Mouse (Mus musculus) midbrain, embryonic 14.5 days (tissue): ENCODE results near the gene Gtf2h5. TPM values are rescaled to one million over a fixed set of nuclear protein-coding genes. Genes with fewer than 3 reads are reported as not detected.
A peak's percentile ranks its signal among the peaks of the same experiment; 100 is the strongest.

ENCODE experiments used
- ATAC-seq: fragments of 200-750 bp; cut with Nextera tagmentation; 2 replicates; pipeline ENCODE4 v1.8.0; 2017; ENCODE audit warnings: moderate number of reproducible peaks, moderate library complexity; ENCODE audit not compliant: low FRiP score, low TSS enrichment
- DNase-seq: peaks from one replicate; pipeline ENCODE4 v3.0.0-alpha.2; 2015
- H3K27ac ChIP-seq: fragments of 300-500 bp; sonication (generic); replicated peaks from 2 replicates; pipeline ENCODE4 v1.5.1; 2014; ENCODE audit warnings: mild to moderate bottlenecking, low read depth, low read length, moderate library complexity
- H3K27me3 ChIP-seq: fragments of 300-500 bp; sonication (generic); 2 replicates; pipeline ENCODE4 v1.6.1; 2014; ENCODE audit warnings: low read length, control low read depth, mixed read lengths; ENCODE audit not compliant: control insufficient read depth, insufficient read depth
- H3K36me3 ChIP-seq: fragments of 300-500 bp; sonication (generic); 2 replicates; pipeline ENCODE4 v1.6.1; 2014; ENCODE audit warnings: low read length, control low read depth; ENCODE audit not compliant: control insufficient read depth, insufficient read depth
- H3K4me1 ChIP-seq: fragments of 300-500 bp; sonication (generic); 2 replicates; pipeline ENCODE4 v1.6.1; 2014; ENCODE audit warnings: mild to moderate bottlenecking, antibody characterized with exemption, low read length, control low read depth; ENCODE audit not compliant: control insufficient read depth, insufficient read depth
- H3K4me2 ChIP-seq: fragments of 300-500 bp; sonication (generic); 2 replicates; pipeline ENCODE4 v1.6.1; 2014; ENCODE audit warnings: mild to moderate bottlenecking, low read length, moderate library complexity
- H3K4me3 ChIP-seq: fragments of 300-500 bp; sonication (generic); replicated peaks from 2 replicates; pipeline ENCODE4 v1.5.1; 2014; ENCODE audit warnings: low read depth, low read length
- H3K9ac ChIP-seq: fragments of 300-500 bp; sonication (generic); replicated peaks from 2 replicates; pipeline ENCODE4 v1.6.1; 2014; ENCODE audit warnings: mild to moderate bottlenecking, low read length, moderate library complexity
- H3K9me3 ChIP-seq: fragments of 300-500 bp; sonication (generic); 2 replicates; pipeline ENCODE4 v1.6.1; 2016; ENCODE audit warnings: low read length, control low read depth, mixed read lengths; ENCODE audit not compliant: control insufficient read depth
- WGBS: fragments of 180-500 bp; shearing (Covaris S2); extraction: QIAGEN DNeasy Blood & Tissue Kit; methylation state at CpG from one replicate; pipeline ENCODE4 v1.1.7; 2014; 5-methylcytosine and 5-hydroxymethylcytosine counted together
- microRNA-seq: library from miRNA; unstranded; fragments of <30 nt; microRNA quantifications from one replicate; pipeline ENCODE4, GENCODE M21; 2016
- polyA plus RNA-seq: library from polyadenylated mRNA; unstranded; fragments of >200 nt; fragmentation: Nextera tagmentation; extraction: Ambion mirVana; gene quantifications from 2 replicates; pipeline ENCODE4 v1.2.1, GENCODE M21; 2014

Gtf2h5 gene
- polyA plus RNA-seq, 1 experiment from 2014 or later, result 194 TPM

GRCm38 (mm10) chr17:6117917-6118316, 38.3 kb downstream of the Gtf2h5 start:
- H3K4me3 ChIP-seq, result no peak overlapping the region
- no peak overlapping the region for H3K4me2 ChIP-seq
- peaks cover 4% of the 10 kb centered on the region for H3K4me1 ChIP-seq
- no peak overlapping the region for H3K27ac ChIP-seq
- no peak overlapping the region for H3K9ac ChIP-seq
- WGBS, result 83% methylated on average over 3 of the region's 3 CpGs
- DNase-seq, result no peak
- no peak for ATAC-seq
- H3K27me3 ChIP-seq, result no peaks in the 10 kb centered on the region
- H3K36me3 ChIP-seq, result peaks cover 15% of the 10 kb centered on the region
- H3K9me3 ChIP-seq, result no peaks in the 10 kb centered on the region

DNA sequence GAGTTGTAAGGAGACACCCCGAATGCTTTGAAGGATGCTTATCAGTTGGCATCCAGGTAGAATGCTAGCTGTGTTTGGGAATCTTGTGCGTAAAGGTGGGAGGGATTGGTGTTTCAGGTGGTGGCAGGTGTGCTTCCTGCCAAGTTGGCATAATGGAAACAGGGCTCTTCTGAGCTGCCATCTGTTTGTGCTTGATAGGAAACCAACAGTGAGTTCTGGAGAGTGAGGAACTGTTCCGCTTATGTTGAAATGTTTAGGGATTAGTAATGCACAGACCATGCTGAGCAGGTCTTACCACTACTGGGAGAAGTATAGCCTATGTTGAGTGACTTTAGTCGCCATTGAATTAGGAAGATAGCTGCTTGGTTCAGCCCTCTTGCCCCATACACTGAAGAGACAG, 39.3 kb downstream of the Gtf2h5 start:
- Histone ChIP-seq H3K9ac (no peak overlapping the region), H3K27me3 (no peaks in the 10 kb centered on the region), H3K36me3 (peaks cover 22% of the 10 kb centered on the region), H3K27ac (no peak overlapping the region), H3K4me1 (peaks cover 4% of the 10 kb centered on the region), H3K4me3 (no peak overlapping the region), H3K4me2 (no peak overlapping the region), H3K9me3 (no peaks in the 10 kb centered on the region)
- ATAC-seq (no peak), DNase-seq (no peak)
- WGBS, result 92% methylated on average over 4 of the region's 4 CpGs

DNA sequence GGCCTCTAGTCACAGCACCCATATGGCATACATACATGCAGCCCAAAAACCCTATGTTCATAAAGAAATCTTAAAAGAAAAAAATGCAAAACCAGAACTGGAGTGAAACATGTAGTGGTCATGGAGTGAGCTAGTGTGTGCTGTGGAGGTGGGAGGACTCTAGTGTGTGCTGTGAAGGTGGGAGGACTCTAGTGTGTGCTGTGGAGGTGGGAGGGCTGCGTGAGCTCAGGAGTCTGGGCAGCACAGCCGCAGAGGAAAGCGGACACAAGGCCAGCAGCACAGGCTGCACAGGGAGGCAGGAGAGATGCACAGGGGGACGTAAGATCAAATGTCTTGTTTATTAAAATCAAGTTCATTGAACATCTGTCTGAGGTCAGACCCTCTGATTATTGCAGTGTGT, 44.2 kb downstream of the Gtf2h5 start:
- Histone ChIP-seq H3K27ac (no peak overlapping the region), H3K4me2 (no peak overlapping the region), H3K9ac (no peak overlapping the region), H3K4me1 (no peaks in the 10 kb centered on the region), H3K36me3 (peaks cover 32% of the 10 kb centered on the region), H3K27me3 (no peaks in the 10 kb centered on the region), H3K9me3 (no peaks in the 10 kb centered on the region), H3K4me3 (no peak overlapping the region)
- 94% methylated on average over 4 of the region's 4 CpGs for WGBS
- ATAC-seq (no peak), DNase-seq (no peak)

DNA sequence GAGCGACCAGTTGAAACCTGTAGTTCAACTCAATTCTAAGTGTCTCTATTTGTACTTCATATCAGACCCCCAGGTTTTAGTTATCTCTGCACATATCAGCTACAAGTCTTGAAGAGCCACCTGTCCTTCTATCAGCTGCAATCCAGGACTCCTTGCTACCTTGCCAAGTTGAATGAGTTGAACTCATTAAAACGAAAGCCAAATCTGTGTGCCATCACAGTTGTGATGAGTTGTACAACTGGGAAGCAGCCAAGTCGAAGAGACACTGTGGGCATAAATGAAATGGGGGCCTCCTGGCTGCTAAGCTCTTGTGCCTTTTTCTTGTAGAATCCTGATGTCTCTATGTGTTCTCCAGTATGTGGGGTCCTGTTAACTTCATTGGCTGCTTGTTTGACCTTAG, 45.9 kb downstream of the Gtf2h5 start:
- Histone ChIP-seq H3K9me3 (no peaks in the 10 kb centered on the region), H3K27me3 (no peaks in the 10 kb centered on the region), H3K4me1 (no peaks in the 10 kb centered on the region), H3K4me3 (no peak overlapping the region), H3K36me3 (peaks cover 32% of the 10 kb centered on the region), H3K27ac (no peak overlapping the region), H3K4me2 (no peak overlapping the region), H3K9ac (no peak overlapping the region)
- 96% methylated on average over 3 of the region's 3 CpGs for WGBS
- DNase-seq (no peak), ATAC-seq (no peak)

GRCm38 (mm10) chr17:6128039-6128438, 48.5 kb downstream of the Gtf2h5 start:
- no peaks in the 10 kb centered on the region for H3K9me3 ChIP-seq
- no peak overlapping the region for H3K9ac ChIP-seq
- ATAC-seq (no peak), DNase-seq (no peak)
- H3K36me3 ChIP-seq, result peaks cover 26% of the 10 kb centered on the region
- no peaks in the 10 kb centered on the region for H3K4me1 ChIP-seq
- no peak overlapping the region for H3K4me2 ChIP-seq
- WGBS, result 72% methylated on average over 3 of the region's 3 CpGs
- no peak overlapping the region for H3K27ac ChIP-seq
- H3K4me3 ChIP-seq, result no peak overlapping the region
- H3K27me3 ChIP-seq, result no peaks in the 10 kb centered on the region

DNA sequence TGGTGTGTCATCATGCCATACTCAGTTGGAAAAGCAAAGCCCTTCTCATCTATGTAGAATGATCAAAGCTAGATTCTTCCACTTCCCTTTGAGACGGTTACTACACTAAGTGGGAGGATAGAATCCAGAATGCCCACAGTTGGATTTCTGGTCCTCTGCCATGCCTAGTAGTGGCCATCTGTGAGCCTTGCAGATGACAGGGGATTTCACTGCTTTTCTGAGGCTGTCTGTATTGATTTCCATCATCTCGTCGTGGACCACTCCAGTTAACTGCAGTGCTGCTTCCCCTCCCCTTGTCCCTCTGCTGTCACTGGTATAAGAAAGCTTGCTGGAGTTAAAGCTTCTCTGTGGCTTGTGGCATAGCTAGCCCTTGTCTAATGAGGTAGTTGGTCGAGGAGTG, 49.8 kb downstream of the Gtf2h5 start:
- Histone ChIP-seq H3K27ac (no peak overlapping the region), H3K4me3 (no peak overlapping the region), H3K9ac (no peak overlapping the region), H3K4me1 (no peaks in the 10 kb centered on the region), H3K36me3 (peaks cover 17% of the 10 kb centered on the region), H3K27me3 (no peaks in the 10 kb centered on the region), H3K9me3 (no peaks in the 10 kb centered on the region), H3K4me2 (no peak overlapping the region)
- DNase-seq (peak; percentile 33), ATAC-seq (no peak)
- WGBS, result 78% methylated on average over 4 of the region's 4 CpGs

DNA sequence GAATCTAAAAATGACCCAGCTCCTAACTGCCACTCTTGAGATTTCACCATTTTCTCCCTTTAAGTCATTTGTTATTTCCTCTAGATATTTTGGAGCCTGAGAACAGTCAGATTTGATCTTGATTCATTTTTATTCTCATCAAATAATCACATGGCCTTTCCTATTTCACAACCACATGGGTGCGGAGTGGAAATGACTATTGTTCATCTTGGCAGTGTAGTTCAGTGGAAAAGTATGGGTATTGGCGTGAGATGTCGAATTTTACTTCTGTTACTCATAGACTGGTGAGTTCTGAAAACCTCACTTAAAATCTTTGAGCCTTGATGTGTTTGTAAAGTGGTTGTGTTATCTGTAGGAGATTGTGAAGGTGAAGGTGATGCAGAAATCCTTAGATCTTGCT, 51.5 kb downstream of the Gtf2h5 start:
- DNase-seq (no peak), ATAC-seq (no peak)
- Histone ChIP-seq H3K27me3 (no peaks in the 10 kb centered on the region), H3K9ac (no peak overlapping the region), H3K27ac (no peak overlapping the region), H3K9me3 (no peaks in the 10 kb centered on the region), H3K4me3 (no peak overlapping the region), H3K36me3 (peaks cover 8% of the 10 kb centered on the region), H3K4me1 (no peaks in the 10 kb centered on the region), H3K4me2 (no peak overlapping the region)
- WGBS, result 97% methylated on average over 3 of the region's 3 CpGs

Small RNAs within 50 kb of the gene (microRNA-seq; reads per million reads assigned to microRNA genes)
- gene Gm22774, result not detected

Other genes with a start within 250 kb of the Gtf2h5 start
- 4.5 and 8.3 TPM in 2 replicates for gene Snx9, start 238.5 kb upstream of the Gtf2h5 start, polyA plus RNA-seq
- 0.57 and 1.2 TPM in 2 replicates for gene Synj2, start 138.5 kb upstream of the Gtf2h5 start, polyA plus RNA-seq
- gene Serac1, start within 50 bp of the Gtf2h5 start, polyA plus RNA-seq, result 10.6 and 12.9 TPM in 2 replicates
- 203 and 212 TPM in 2 replicates for gene Tulp4, start 26.7 kb downstream of the Gtf2h5 start, polyA plus RNA-seq
- 39.1 and 47.6 TPM in 2 replicates for gene Tmem181a, start 177.1 kb downstream of the Gtf2h5 start, polyA plus RNA-seq
- gene Dynlt1a, start 237.7 kb downstream of the Gtf2h5 start, polyA plus RNA-seq, result 52.6 and 52.9 TPM in 2 replicates